Mouse (Mus musculus): Measurements from ENCODE around the gene Olfr748. TPM values are rescaled to one million over a fixed set of nuclear protein-coding genes. Genes with fewer than 3 reads are reported as not detected.

Gene Olfr748
- not detected in 2 replicates for total RNA-seq (2021)
- long read RNA-seq, experiment 1: 0 reads
- long read RNA-seq, experiment 2: 0 reads

DNA sequence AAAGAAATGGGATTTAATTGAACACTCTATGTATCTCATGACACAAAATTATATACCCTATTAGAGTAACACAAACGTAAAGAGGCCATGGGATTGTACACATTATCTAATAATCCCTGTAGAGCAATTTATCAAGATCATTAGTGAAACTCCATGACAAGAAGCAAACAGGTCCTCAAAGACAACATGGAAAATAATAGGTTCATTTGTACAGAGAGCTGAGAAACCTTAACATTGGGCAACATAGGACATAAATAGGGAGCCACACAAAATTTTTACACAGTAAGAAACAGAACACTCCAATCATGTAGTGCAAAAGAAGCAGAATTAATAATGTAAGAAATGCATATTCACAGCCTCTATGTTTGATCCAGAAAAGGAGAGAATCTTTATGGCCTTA is at the start of gene Olfr748:
TSS of gene Olfr748 (plus strand) at position 301 of the 400 bp plus-strand sequence.
- DNase-seq: no peak

GRCm38 (mm10) chr14:50693106-50693505 is 14.1 kb upstream of the Olfr748 start, which contains the start of gene Olfr747:
TSS of gene Olfr747 (minus strand) at chr14:50693206.
- no peak for DNase-seq

GRCm38 (mm10) chr14:50719875-50720274 is 12.7 kb downstream of the Olfr748 start:
- DNase-seq: peak; percentile 8

DNA sequence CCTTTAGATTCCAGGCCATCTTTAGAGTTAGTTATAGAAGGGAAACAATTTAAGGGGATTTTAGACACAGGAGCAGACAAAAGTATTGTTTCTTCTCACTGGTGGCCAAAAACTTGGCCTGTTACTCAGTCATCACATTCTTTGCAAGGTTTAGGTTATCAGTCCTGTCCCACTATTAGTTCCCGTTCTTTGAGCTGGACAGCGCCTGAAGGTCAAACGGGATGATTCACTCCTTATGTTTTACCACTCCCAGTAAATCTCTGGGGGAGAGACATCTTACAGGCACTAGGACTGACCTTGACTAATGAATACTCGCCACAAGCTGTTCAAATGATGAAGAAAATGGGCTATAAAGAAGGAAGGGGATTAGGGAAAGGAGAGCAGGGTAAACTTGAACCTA is 15.2 kb downstream of the Olfr748 start:
- DNase-seq: peak; percentile 3

DNA sequence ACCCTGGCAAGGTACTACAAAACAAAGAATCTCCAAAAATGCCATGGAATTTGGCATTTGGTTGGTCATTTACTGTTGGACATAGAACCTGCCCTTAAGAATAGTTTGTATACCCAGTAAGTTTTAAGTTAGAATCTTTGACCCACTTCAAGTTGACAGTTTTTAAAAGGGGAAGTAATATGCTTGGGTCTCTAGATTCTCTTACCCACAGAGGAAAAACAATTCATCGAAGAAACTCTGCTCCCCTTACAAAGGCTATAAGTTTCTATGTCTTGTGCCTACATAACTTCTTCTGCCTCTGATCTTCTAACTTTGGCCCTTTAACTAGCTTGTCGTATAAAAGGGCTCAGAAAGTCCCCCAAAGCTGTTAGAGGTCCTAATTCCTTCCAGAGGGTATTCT is 33.2 kb downstream of the Olfr748 start:
- no peak for DNase-seq

DNA sequence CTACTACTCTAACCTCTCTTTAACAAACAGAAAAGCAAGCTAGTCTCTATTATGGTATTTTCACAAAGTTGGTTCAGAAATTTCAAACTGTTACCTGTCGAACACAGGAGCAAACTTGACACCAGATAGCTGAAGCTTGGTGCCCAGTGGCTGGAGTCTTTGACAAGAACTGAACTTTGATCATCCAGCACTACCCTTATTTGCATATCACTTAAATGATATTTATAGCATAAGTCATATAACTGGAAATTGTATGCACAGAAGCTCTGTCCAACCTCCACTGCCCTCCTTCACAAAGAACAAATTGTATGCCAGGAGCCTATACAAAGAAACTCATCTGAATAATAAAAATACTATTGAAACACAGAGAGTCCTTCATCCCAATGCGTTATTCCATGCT is 34.4 kb downstream of the Olfr748 start:
- DNase-seq: no peak

GRCm38 (mm10) chr14:50744994-50745393 is 37.8 kb downstream of the Olfr748 start, which contains the start of gene Olfr749:
TSS of gene Olfr749 (minus strand) at chr14:50745094.
- DNase-seq: no peak

- DNase-seq: no peak
These were observed 51.4 kb downstream of the Olfr748 start for GRCm38 (mm10) chr14:50758416-50759085.

Other genes with a start within 250 kb of the Olfr748 start
- not detected in 2 replicates for gene Olfr741, start 234.6 kb upstream of the Olfr748 start, total RNA-seq (2021)
- not detected in 2 replicates for gene Olfr742, start 203.8 kb upstream of the Olfr748 start, total RNA-seq (2021)
- gene Olfr743, start 185.5 kb upstream of the Olfr748 start, total RNA-seq (2021): not detected in 2 replicates
- not detected in 2 replicates for gene Olfr744, start 92.5 kb upstream of the Olfr748 start, total RNA-seq (2021)
- not detected in 2 replicates for gene Olfr745, start 68.0 kb upstream of the Olfr748 start, total RNA-seq (2021)
- gene Olfr746, start 60.3 kb upstream of the Olfr748 start, total RNA-seq (2021): not detected in 2 replicates
- gene Olfr747, start 14.2 kb upstream of the Olfr748 start, total RNA-seq (2021): not detected in 2 replicates
- not detected in 2 replicates for gene Olfr749, start 37.7 kb downstream of the Olfr748 start, total RNA-seq (2021)
- 33.6 and 40.3 TPM in 2 replicates for gene Ttc5, start 78.1 kb downstream of the Olfr748 start, total RNA-seq (2021)
- not detected in 2 replicates for gene Ccnb1ip1, start 100.4 kb downstream of the Olfr748 start, total RNA-seq (2021)
- gene Parp2, start 100.5 kb downstream of the Olfr748 start, total RNA-seq (2021): 29.2 and 37.8 TPM in 2 replicates
- 20.8 and 23.3 TPM in 2 replicates for gene Tep1, start 163.2 kb downstream of the Olfr748 start, total RNA-seq (2021)
- gene Klhl33, start 190.1 kb downstream of the Olfr748 start, total RNA-seq (2021): 1.1 and 1.5 TPM in 2 replicates
- gene Osgep, start 217.5 kb downstream of the Olfr748 start, total RNA-seq (2021): 60.9 TPM in 2 replicates
- gene Apex1, start 217.6 kb downstream of the Olfr748 start, total RNA-seq (2021): 66.1 and 71.3 TPM in 2 replicates
- 44.3 and 47.2 TPM in 2 replicates for gene Pip4p1, start 223.5 kb downstream of the Olfr748 start, total RNA-seq (2021)
- 55.0 and 61.3 TPM in 2 replicates for gene Pnp, start 223.7 kb downstream of the Olfr748 start, total RNA-seq (2021)
- gene Gm49342, start 237.1 kb downstream of the Olfr748 start, total RNA-seq (2021): 51.4 and 57.2 TPM in 2 replicates
- gene Pnp2, start 248.6 kb downstream of the Olfr748 start, total RNA-seq (2021): 2.6 and 3.1 TPM in 2 replicates